Mouse (Mus musculus): Measurements from ENCODE around the gene Glud1. TPM values are rescaled to one million over a fixed set of nuclear protein-coding genes. Genes with fewer than 3 reads are reported as not detected.

Glud1 gene
- polyA plus RNA-seq, 1 experiment from 2014 or later, result 73.6 TPM

DNA sequence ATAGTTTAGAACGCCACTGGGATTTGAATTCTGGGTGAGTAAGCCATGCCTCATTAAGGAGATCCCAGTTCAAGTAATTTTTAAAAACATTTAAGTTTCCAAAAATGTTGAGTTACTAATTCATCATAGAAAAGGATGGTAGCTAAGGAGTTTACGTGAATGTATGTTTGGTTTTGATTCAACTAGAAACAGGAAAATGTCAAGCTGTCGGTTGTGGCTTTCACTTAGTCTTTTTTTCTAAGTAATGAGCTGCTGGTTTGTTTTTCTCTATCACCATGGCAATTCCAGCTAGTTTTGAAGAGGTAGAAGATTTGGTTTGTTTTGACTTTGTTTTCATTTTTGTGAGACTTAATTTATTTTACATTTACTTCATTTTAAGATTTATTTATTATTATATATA lies 6.9 kb downstream of the Glud1 start:
- ATAC-seq, result no peak
- Histone ChIP-seq H3K9me3 (ENCODE audit: control insufficient read depth, low read length) (no peaks in the 10 kb centered on the region), H3K4me2 (ENCODE audit: low read depth, low read length) (no peak overlapping the region), H3K36me3 (ENCODE audit: control insufficient read depth, insufficient read depth, low read length) (peaks cover 9% of the 10 kb centered on the region), H3K4me1 (ENCODE audit: control insufficient read depth, insufficient read depth, low read length) (peaks cover 16% of the 10 kb centered on the region), H3K9ac (ENCODE audit: low read depth, low read length) (no peak overlapping the region), H3K4me3 (ENCODE audit: low read length) (no peak overlapping the region), H3K27ac (ENCODE audit: low read length) (no peak overlapping the region), H3K27me3 (replicated peaks; ENCODE audit: control insufficient read depth, insufficient read depth, low read length) (no peaks in the 10 kb centered on the region)
- 74% methylated on average over 3 of the region's 3 CpGs for WGBS

DNA sequence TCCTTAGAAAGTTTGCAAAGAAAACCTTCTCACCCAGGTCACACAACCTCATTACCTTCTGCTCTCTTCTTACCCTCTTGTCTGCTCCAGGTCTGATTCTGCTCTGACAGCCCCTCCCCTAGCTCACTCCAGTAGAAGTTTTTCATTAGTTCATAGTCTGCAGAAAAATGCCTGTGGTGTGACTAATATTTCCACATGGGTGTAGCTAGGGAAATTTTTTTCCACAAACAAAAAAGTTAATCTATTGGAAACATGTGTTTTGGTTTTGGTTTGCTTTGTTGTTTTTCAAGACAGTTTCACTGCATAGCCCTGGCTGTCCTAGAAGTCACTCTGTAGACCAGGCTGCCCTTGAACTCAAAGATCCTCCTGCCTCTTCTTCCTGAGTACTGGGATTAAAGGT lies 7.6 kb downstream of the Glud1 start:
- no peak overlapping the region for H3K4me3 ChIP-seq (ENCODE audit: low read length)
- no peak for ATAC-seq
- H3K36me3 ChIP-seq (ENCODE audit: control insufficient read depth, insufficient read depth, low read length), result peaks cover 9% of the 10 kb centered on the region
- H3K4me2 ChIP-seq (ENCODE audit: low read depth, low read length), result no peak overlapping the region
- no peak overlapping the region for H3K27ac ChIP-seq (ENCODE audit: low read length)
- H3K9ac ChIP-seq (ENCODE audit: low read depth, low read length), result no peak overlapping the region
- no peaks in the 10 kb centered on the region for H3K9me3 ChIP-seq (ENCODE audit: control insufficient read depth, low read length)
- H3K4me1 ChIP-seq (ENCODE audit: control insufficient read depth, insufficient read depth, low read length), result peaks cover 15% of the 10 kb centered on the region
- no peaks in the 10 kb centered on the region for H3K27me3 ChIP-seq (replicated peaks; ENCODE audit: control insufficient read depth, insufficient read depth, low read length)

DNA sequence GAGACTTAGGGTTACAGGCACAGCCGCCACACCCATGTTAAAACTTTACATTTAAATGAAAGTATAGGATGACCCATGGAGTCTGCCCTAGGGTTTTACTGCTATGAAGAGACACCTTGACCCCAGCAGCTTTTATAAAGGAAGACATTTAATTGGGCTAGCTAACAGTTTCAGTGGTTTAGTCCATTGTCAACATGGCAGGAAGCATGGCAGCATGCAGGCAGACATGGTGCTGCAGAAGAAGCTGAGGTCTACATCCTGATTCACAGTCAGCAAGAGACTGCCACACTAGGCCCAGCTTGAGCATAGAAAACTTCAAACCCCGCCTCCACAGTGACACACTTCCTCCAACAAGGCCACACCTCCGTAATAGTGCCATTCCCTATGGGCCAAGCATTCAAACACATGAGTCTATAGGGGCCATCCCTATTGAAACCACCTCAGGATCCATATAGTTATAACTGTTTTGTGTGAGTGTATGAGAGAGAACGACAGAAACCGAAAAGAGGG lies 13.1 kb downstream of the Glud1 start:
- no peak overlapping the region for H3K4me2 ChIP-seq (ENCODE audit: low read depth, low read length)
- H3K4me3 ChIP-seq (ENCODE audit: low read length), result no peak overlapping the region
- H3K36me3 ChIP-seq (ENCODE audit: control insufficient read depth, insufficient read depth, low read length), result peaks cover 16% of the 10 kb centered on the region
- no peak for ATAC-seq
- H3K9ac ChIP-seq (ENCODE audit: low read depth, low read length), result no peak overlapping the region
- no peaks in the 10 kb centered on the region for H3K27me3 ChIP-seq (replicated peaks; ENCODE audit: control insufficient read depth, insufficient read depth, low read length)
- H3K27ac ChIP-seq (ENCODE audit: low read length), result no peak overlapping the region
- 97% methylated on average over 5 of the region's 5 CpGs for WGBS
- no peaks in the 10 kb centered on the region for H3K4me1 ChIP-seq (ENCODE audit: control insufficient read depth, insufficient read depth, low read length)
- no peaks in the 10 kb centered on the region for H3K9me3 ChIP-seq (ENCODE audit: control insufficient read depth, low read length)

DNA sequence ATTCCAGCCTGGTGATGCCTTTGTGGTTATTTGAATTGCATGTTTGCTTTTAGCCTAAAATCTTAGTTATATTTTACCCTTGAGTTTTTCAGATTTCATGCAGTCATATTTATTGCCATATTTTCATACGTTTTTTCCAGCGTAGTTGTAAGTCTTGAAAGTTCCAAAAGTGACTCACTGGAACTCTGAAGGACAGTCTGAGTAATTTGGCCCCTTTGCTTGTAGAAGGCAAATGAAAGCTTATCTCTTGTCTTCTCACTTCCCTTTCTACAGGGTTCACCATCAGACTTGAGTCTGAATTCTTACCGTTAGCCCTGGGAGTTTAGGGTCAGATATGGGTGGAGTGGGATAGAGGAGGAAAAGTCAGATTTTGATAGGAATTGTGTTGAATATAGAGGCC lies 16.1 kb downstream of the Glud1 start:
- 86% methylated on average over 3 of the region's 3 CpGs for WGBS
- Histone ChIP-seq H3K4me2 (ENCODE audit: low read depth, low read length) (no peak overlapping the region), H3K27ac (ENCODE audit: low read length) (no peak overlapping the region), H3K9ac (ENCODE audit: low read depth, low read length) (no peak overlapping the region), H3K4me1 (ENCODE audit: control insufficient read depth, insufficient read depth, low read length) (no peaks in the 10 kb centered on the region), H3K27me3 (replicated peaks; ENCODE audit: control insufficient read depth, insufficient read depth, low read length) (no peaks in the 10 kb centered on the region), H3K36me3 (ENCODE audit: control insufficient read depth, insufficient read depth, low read length) (peaks cover 11% of the 10 kb centered on the region), H3K4me3 (ENCODE audit: low read length) (no peak overlapping the region), H3K9me3 (ENCODE audit: control insufficient read depth, low read length) (no peaks in the 10 kb centered on the region)
- no peak for ATAC-seq

DNA sequence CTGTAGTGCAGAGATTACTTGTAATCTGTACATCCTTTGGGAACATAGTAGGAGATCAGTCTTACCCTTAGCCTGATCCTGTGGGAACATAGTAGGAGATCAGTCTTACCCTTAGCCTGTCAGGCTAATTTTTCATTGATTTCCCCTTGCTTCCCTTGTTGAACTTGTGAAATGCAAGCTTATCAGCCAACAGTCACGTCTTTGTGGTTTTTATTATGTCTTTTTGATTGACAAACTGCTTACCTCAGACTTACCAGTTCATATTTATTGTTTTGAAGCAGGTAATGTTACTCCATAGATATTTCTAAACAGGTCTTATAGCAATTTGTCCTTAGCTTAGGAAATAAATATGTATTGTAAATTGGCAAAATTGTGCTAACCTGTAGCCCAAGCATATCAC lies 17.1 kb downstream of the Glud1 start:
- Histone ChIP-seq H3K27ac (ENCODE audit: low read length) (no peak overlapping the region), H3K9ac (ENCODE audit: low read depth, low read length) (no peak overlapping the region), H3K27me3 (replicated peaks; ENCODE audit: control insufficient read depth, insufficient read depth, low read length) (no peaks in the 10 kb centered on the region), H3K4me3 (ENCODE audit: low read length) (no peak overlapping the region), H3K36me3 (ENCODE audit: control insufficient read depth, insufficient read depth, low read length) (peaks cover 13% of the 10 kb centered on the region), H3K9me3 (ENCODE audit: control insufficient read depth, low read length) (no peaks in the 10 kb centered on the region), H3K4me2 (ENCODE audit: low read depth, low read length) (no peak overlapping the region), H3K4me1 (ENCODE audit: control insufficient read depth, insufficient read depth, low read length) (no peaks in the 10 kb centered on the region)
- WGBS, result 55% methylated on average over 1 of the region's 1 CpGs
- ATAC-seq, result no peak

DNA sequence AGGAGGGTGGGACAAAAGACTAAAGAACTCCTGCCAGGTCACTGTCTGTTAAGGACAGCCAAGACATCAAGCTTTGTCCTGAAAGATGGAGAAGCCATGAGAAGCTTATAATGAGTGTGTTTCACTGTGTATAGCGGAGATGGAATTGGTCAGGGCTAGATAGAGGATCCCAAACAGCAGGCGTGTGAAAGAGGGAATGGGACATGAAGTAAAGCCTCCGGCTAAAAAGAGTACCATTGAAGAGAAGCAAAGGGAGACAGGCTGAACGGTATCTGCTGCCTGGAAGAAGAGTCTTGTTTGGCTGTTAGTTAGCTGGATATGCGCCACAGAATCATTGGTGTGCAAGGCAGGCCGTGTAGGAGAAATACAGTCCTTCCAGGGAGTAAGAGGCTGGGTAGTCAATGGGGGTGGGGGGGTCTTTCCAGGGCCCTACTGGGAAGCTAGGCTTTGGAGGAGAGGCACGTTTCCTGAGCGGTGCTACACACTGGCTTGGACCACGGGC lies 20.2 kb downstream of the Glud1 start:
- Histone ChIP-seq H3K4me1 (ENCODE audit: control insufficient read depth, insufficient read depth, low read length) (no peaks in the 10 kb centered on the region), H3K27me3 (replicated peaks; ENCODE audit: control insufficient read depth, insufficient read depth, low read length) (no peaks in the 10 kb centered on the region), H3K4me3 (ENCODE audit: low read length) (no peak overlapping the region), H3K27ac (ENCODE audit: low read length) (no peak overlapping the region), H3K36me3 (ENCODE audit: control insufficient read depth, insufficient read depth, low read length) (peaks cover 18% of the 10 kb centered on the region), H3K9me3 (ENCODE audit: control insufficient read depth, low read length) (no peaks in the 10 kb centered on the region), H3K4me2 (ENCODE audit: low read depth, low read length) (no peak overlapping the region), H3K9ac (ENCODE audit: low read depth, low read length) (no peak overlapping the region)
- 90% methylated on average over 9 of the region's 9 CpGs for WGBS
- ATAC-seq, result no peak

DNA sequence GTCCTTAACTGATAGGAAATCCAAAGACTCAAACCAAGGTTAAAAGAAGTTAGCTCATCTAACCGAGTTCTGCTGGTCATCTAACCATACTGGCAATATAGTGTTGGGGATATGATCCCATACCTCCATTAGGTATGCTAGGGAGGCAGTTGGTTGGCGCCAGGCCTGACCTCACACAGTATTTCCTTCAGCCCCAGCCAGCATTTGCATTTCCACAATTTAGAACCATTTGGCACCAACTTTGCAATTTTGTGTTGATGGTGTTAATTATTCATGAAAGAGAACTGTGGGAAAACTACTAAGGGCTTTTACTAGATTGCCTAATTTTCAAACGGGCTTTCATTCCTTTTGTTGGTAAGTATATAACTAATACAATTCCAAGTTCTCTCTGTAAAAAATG lies 21.4 kb downstream of the Glud1 start:
- Histone ChIP-seq H3K4me2 (ENCODE audit: low read depth, low read length) (no peak overlapping the region), H3K9ac (ENCODE audit: low read depth, low read length) (no peak overlapping the region), H3K4me3 (ENCODE audit: low read length) (no peak overlapping the region), H3K9me3 (ENCODE audit: control insufficient read depth, low read length) (no peaks in the 10 kb centered on the region), H3K36me3 (ENCODE audit: control insufficient read depth, insufficient read depth, low read length) (peaks cover 22% of the 10 kb centered on the region), H3K4me1 (ENCODE audit: control insufficient read depth, insufficient read depth, low read length) (no peaks in the 10 kb centered on the region), H3K27me3 (replicated peaks; ENCODE audit: control insufficient read depth, insufficient read depth, low read length) (no peaks in the 10 kb centered on the region), H3K27ac (ENCODE audit: low read length) (no peak overlapping the region)
- ATAC-seq, result no peak
- WGBS, result 84% methylated on average over 3 of the region's 3 CpGs

DNA sequence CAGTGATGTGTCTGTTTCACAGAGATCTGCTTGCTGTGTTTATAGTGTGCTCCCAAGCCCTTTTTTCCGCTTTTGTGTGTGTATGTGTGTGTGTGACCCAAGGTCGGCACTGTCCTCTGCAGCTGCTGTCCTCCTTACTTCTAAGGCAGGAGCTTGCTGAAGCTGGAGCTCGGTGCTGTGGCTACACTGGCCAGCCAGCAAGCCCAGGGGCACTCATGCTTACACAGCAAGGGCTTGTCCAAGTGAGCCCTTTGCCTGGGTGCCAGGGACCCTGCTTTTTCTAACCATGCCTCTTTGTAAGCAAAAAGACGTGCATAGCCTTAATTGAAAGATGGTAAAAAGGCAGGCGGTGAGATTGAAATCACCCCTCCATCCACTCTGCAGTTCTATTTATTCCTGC lies 21.9 kb downstream of the Glud1 start:
- H3K4me2 ChIP-seq (ENCODE audit: low read depth, low read length), result no peak overlapping the region
- H3K4me1 ChIP-seq (ENCODE audit: control insufficient read depth, insufficient read depth, low read length), result no peaks in the 10 kb centered on the region
- H3K36me3 ChIP-seq (ENCODE audit: control insufficient read depth, insufficient read depth, low read length), result peaks cover 24% of the 10 kb centered on the region
- H3K4me3 ChIP-seq (ENCODE audit: low read length), result no peak overlapping the region
- WGBS, result 83% methylated on average over 5 of the region's 5 CpGs
- H3K9ac ChIP-seq (ENCODE audit: low read depth, low read length), result no peak overlapping the region
- ATAC-seq, result no peak
- no peak overlapping the region for H3K27ac ChIP-seq (ENCODE audit: low read length)
- H3K9me3 ChIP-seq (ENCODE audit: control insufficient read depth, low read length), result no peaks in the 10 kb centered on the region
- H3K27me3 ChIP-seq (replicated peaks; ENCODE audit: control insufficient read depth, insufficient read depth, low read length), result no peaks in the 10 kb centered on the region

DNA sequence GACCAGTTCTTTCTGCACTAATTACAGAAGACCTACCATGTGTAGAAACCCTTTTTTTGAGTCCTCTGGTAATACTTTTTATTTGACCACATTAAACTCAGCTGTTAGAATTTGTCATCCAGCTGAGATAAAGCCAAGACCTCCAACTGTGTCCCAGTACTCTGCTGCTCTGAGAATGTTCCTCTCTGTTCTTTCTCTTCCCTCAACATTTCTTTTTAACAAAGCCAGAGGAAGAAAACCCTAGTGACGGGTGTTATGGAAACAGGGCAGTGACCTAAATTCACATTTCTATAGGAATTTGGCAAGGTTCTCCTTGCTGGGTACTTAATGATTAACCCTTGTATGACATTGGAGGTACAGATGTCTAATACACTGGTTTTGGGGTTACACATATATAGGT lies 28.9 kb downstream of the Glud1 start:
- peaks cover 35% of the 10 kb centered on the region for H3K36me3 ChIP-seq (ENCODE audit: control insufficient read depth, insufficient read depth, low read length)
- ATAC-seq, result no peak
- H3K4me2 ChIP-seq (ENCODE audit: low read depth, low read length), result no peak overlapping the region
- no peaks in the 10 kb centered on the region for H3K4me1 ChIP-seq (ENCODE audit: control insufficient read depth, insufficient read depth, low read length)
- H3K27me3 ChIP-seq (replicated peaks; ENCODE audit: control insufficient read depth, insufficient read depth, low read length), result no peaks in the 10 kb centered on the region
- no peak overlapping the region for H3K9ac ChIP-seq (ENCODE audit: low read depth, low read length)
- no peak overlapping the region for H3K4me3 ChIP-seq (ENCODE audit: low read length)
- 67% methylated on average over 1 of the region's 1 CpGs for WGBS
- H3K9me3 ChIP-seq (ENCODE audit: control insufficient read depth, low read length), result no peaks in the 10 kb centered on the region
- no peak overlapping the region for H3K27ac ChIP-seq (ENCODE audit: low read length)

DNA sequence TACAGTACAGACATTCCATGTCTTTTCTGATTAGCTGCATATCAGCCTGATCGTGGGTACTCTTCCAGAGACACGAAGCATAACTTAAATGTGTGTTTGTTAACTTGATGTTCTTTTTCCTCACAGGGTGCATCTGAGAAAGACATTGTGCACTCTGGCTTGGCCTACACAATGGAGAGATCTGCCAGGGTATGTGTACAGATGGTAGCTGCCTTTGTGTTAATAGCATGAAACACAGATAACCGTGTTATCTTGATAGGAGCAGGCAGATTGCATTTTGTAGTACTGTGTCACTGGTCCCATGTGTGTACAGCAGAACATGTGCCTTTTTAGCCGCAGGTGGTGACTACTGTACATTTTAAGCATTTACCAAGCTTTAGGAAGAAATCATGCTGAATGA lies 31.5 kb downstream of the Glud1 start:
- Histone ChIP-seq H3K4me1 (ENCODE audit: control insufficient read depth, insufficient read depth, low read length) (no peaks in the 10 kb centered on the region), H3K36me3 (ENCODE audit: control insufficient read depth, insufficient read depth, low read length) (peaks cover 18% of the 10 kb centered on the region), H3K9me3 (ENCODE audit: control insufficient read depth, low read length) (no peaks in the 10 kb centered on the region), H3K4me2 (ENCODE audit: low read depth, low read length) (no peak overlapping the region), H3K27ac (ENCODE audit: low read length) (no peak overlapping the region), H3K9ac (ENCODE audit: low read depth, low read length) (no peak overlapping the region), H3K27me3 (replicated peaks; ENCODE audit: control insufficient read depth, insufficient read depth, low read length) (no peaks in the 10 kb centered on the region), H3K4me3 (ENCODE audit: low read length) (no peak overlapping the region)
- WGBS, result 89% methylated on average over 4 of the region's 4 CpGs
- ATAC-seq, result no peak

All from intestine, embryonic 16.5 days (tissue).